Mouse (Mus musculus) megakaryocyte, embryonic 14.5 days (primary cell): ENCODE measurements around the gene Nrl. TPM values are rescaled to one million over a fixed set of nuclear protein-coding genes. Genes with fewer than 3 reads are reported as not detected.

Experiments
- H3K27me3 ChIP-seq: replicated peaks from 2 replicates; pipeline ENCODE3; 2012; ENCODE audit warnings: inconsistent platforms
- H3K36me3 ChIP-seq: replicated peaks from 2 replicates; pipeline ENCODE3; 2012; ENCODE audit warnings: low read length, inconsistent platforms, mixed read lengths
- H3K4me1 ChIP-seq: 2 replicates; pipeline ENCODE4 v1.6.1; 2012; ENCODE audit warnings: inconsistent platforms
- H3K4me3 ChIP-seq: replicated peaks from 2 replicates; pipeline ENCODE3; 2012; ENCODE audit warnings: moderate library complexity, mild to moderate bottlenecking, inconsistent platforms
- H3K9me3 ChIP-seq: 2 replicates; pipeline ENCODE4 v1.6.1; 2012; ENCODE audit warnings: inconsistent platforms
- FLI1 ChIP-seq: IDR thresholded peaks from 2 replicates; pipeline ENCODE4 v1.6.1; 2012; ENCODE audit warnings: low read length, inconsistent platforms, mixed read lengths
- GATA1 ChIP-seq: IDR thresholded peaks from 3 replicates; pipeline ENCODE4 v1.6.1; 2012; ENCODE audit warnings: mixed read lengths, low read length, inconsistent platforms, borderline replicate concordance
- polyA plus RNA-seq: library from polyadenylated mRNA; stranded (reverse); fragments of >175 nt; gene quantifications from 2 replicates; pipeline ENCODE4 v1.2.3, GENCODE M21; 2012; ENCODE audit warnings: low replicate concordance; ENCODE audit not compliant: insufficient read depth

Nrl gene
- polyA plus RNA-seq, 1 experiment: not detected

DNA sequence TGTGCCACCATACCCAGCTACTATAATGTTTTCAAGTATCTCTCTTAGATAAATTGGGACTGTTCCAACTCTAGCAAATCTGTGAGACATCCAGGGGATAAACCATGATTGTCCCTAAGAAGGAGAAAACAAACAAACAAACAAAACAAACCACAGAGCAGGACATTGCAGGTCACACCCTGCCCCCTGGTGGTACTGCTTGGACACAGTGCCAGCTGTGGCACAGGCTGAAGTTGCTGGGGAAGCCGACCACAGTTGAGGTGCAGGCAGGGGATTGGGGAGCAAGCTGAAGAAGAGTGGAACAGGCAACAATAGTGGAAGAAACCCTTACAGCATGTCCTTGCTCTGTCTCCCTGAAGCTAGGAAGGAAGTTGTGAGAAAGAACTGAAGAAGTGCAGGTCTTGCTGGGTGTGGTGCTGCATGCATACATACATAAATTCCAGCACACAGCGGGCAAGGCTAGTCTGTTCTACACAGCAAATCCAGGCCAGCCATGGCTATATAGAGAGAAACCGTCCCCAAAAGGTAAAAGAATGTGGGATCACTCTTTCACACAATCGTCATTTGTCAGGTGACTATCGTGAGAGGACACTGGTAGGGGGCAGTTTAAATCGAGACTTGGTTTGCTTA, 11.4 kb upstream of the Nrl start:
- TF ChIP-seq FLI1 (no peak), GATA1 (no peak)
- H3K36me3 ChIP-seq: no peaks in the 10 kb centered on the region
- H3K4me3 ChIP-seq: peak overlapping the region; percentile 21
- H3K9me3 ChIP-seq: no peaks in the 10 kb centered on the region
- peaks cover 35% of the 10 kb centered on the region for H3K4me1 ChIP-seq
- peaks cover 17% of the 10 kb centered on the region for H3K27me3 ChIP-seq

DNA sequence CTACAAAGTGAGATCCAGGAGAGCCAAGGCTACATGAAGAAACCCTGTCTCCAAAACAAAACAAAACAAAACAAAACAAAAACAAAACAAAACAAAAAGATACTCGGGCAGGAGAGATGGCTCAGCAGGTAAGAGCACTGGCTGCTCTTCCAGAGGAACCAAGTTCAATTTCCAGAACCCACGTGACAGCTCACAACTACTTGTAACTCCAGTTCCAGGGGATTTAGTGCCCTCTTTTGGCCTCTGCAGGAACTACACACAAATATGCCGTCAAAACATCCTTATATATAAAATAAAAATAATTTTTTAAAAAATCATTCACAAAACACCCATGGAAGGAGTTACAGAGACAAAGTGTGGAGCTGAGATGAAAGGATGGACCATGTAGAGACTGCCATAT, 3.2 kb upstream of the Nrl start:
- Histone ChIP-seq H3K36me3 (no peaks in the 10 kb centered on the region), H3K27me3 (peaks cover 54% of the 10 kb centered on the region), H3K4me3 (no peak overlapping the region), H3K9me3 (no peaks in the 10 kb centered on the region), H3K4me1 (peaks cover 13% of the 10 kb centered on the region)
- no peak for TF ChIP-seq FLI1
- no peak for TF ChIP-seq GATA1

GRCm38 (mm10) chr14:55526674-55527073, 1.9 kb upstream of the Nrl start:
- Histone ChIP-seq H3K27me3 (peaks cover 60% of the 10 kb centered on the region), H3K36me3 (no peaks in the 10 kb centered on the region), H3K4me1 (peaks cover 12% of the 10 kb centered on the region), H3K9me3 (no peaks in the 10 kb centered on the region), H3K4me3 (no peak overlapping the region)
- no peak for TF ChIP-seq GATA1
- no peak for TF ChIP-seq FLI1

DNA sequence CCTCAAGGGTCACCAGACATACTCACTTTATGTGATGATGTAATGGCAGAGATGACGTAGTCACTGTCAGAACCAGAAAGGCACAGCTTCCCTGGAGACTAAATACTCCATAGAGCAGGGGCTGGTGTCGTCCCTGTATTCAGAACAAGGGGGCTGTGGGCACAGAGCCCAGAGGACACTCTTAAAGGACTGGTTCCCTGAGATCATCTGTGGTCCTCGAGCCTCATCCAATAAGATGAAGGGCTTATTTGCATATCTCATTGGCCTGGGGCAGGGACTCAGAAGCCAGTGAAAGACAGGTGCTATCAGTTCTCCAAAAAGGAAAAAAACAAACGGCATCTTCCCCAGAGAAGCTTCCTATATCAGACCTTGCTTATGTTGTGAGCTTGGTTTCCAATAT, 719 bp downstream of the Nrl start:
- no peaks in the 10 kb centered on the region for H3K36me3 ChIP-seq
- TF ChIP-seq GATA1 (no peak), FLI1 (no peak)
- peaks cover 72% of the 10 kb centered on the region for H3K27me3 ChIP-seq
- peaks cover 15% of the 10 kb centered on the region for H3K4me1 ChIP-seq
- H3K4me3 ChIP-seq: no peak overlapping the region
- H3K9me3 ChIP-seq: no peaks in the 10 kb centered on the region

GRCm38 (mm10) chr14:55520451-55521361, 4.1 kb downstream of the Nrl start:
- peak overlapping the region; percentile 80 for H3K4me3 ChIP-seq
- H3K9me3 ChIP-seq: no peaks in the 10 kb centered on the region
- H3K27me3 ChIP-seq: peaks cover 96% of the 10 kb centered on the region
- H3K36me3 ChIP-seq: no peaks in the 10 kb centered on the region
- no peak for TF ChIP-seq FLI1
- TF ChIP-seq GATA1: no peak
- H3K4me1 ChIP-seq: peaks cover 11% of the 10 kb centered on the region

DNA sequence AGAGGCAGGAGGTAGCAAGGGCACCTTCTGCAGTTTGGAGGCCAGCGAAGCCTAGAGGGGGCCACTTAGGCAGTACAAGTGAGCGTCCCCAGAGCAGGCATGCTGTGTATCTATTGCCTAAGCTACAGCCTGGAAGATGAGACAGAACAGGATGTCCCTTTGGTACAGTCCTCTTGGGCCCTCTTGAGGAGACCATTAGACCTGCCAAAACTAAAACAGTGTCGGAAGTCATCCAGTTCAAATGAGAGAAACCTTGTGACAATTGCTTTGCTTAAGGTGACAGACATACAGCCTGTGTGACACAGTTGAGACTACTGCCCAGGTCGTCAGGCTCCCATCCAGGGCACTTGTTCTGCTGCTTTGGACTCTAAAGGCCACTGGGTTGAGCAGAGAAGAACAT, 5.2 kb downstream of the Nrl start:
- Histone ChIP-seq H3K27me3 (peaks cover 95% of the 10 kb centered on the region), H3K4me1 (peaks cover 11% of the 10 kb centered on the region), H3K4me3 (no peak overlapping the region), H3K9me3 (no peaks in the 10 kb centered on the region), H3K36me3 (no peaks in the 10 kb centered on the region)
- TF ChIP-seq GATA1 (no peak), FLI1 (no peak)

DNA sequence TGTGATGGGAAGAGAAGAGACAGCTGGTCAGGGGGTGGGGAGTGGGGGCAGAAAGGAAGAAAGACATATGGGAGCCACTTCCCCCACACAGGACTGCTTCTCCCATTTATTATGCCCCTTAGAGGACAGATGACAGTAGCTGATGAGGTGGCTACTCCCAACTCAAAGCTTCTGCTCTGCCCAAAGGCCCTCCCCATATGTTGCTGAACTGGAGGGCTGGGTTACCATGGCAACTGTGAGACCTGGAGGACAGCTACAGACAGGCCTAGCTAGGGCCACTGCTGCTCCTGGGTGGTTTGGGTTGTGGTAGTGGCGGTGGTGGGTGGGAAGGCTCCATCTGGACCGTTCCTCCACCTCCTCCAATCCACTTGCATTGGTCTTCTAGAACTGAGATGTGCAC, 5.9 kb downstream of the Nrl start:
- Histone ChIP-seq H3K4me3 (no peak overlapping the region), H3K36me3 (no peaks in the 10 kb centered on the region), H3K27me3 (peaks cover 94% of the 10 kb centered on the region), H3K9me3 (no peaks in the 10 kb centered on the region), H3K4me1 (peaks cover 14% of the 10 kb centered on the region)
- TF ChIP-seq FLI1 (no peak), GATA1 (no peak)

DNA sequence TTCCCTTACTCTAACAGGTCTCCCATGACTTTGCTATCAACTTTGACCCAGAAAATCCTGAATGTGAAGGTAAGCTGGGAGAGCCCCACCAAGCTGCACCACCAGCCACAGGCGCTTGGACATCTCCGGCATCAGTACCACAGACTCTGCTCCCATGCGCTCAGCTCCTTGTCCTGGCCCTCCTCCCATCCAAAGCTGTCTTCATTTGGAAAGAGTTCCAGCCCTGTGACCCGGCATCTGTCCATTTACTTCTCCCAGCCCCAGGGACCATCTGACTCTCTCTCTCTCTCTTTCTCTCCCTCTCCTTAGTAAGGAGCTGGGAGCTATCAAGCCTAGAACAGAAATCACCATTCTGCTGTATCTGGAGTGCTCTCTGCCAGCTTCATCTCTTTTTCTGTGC, 8.9 kb downstream of the Nrl start:
- Histone ChIP-seq H3K9me3 (no peaks in the 10 kb centered on the region), H3K27me3 (peaks cover 95% of the 10 kb centered on the region), H3K36me3 (no peaks in the 10 kb centered on the region), H3K4me1 (peaks cover 16% of the 10 kb centered on the region), H3K4me3 (no peak overlapping the region)
- no peak for TF ChIP-seq FLI1
- TF ChIP-seq GATA1: no peak

DNA sequence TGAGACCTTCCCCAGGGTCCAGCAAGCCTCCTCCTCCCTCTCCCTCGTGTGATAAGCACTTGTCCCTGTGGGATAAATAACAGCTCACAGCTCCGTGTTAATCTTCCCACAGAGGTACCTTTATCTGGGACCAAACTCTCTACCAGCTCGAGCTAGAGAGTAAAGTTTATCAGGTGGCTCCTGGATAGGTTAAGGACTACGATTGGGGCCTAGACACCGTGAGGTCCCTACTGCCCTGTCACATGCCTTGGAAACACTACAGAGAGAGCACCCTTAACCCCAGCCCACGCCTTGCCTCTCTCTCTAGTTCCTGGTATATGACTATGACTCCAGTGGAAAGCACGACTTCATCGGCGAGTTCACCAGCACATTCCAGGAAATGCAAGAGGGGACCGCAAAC, 10.9 kb downstream of the Nrl start:
- H3K4me1 ChIP-seq: peaks cover 10% of the 10 kb centered on the region
- H3K4me3 ChIP-seq: no peak overlapping the region
- no peaks in the 10 kb centered on the region for H3K36me3 ChIP-seq
- TF ChIP-seq GATA1: no peak
- TF ChIP-seq FLI1: no peak
- no peaks in the 10 kb centered on the region for H3K9me3 ChIP-seq
- H3K27me3 ChIP-seq: peaks cover 95% of the 10 kb centered on the region

DNA sequence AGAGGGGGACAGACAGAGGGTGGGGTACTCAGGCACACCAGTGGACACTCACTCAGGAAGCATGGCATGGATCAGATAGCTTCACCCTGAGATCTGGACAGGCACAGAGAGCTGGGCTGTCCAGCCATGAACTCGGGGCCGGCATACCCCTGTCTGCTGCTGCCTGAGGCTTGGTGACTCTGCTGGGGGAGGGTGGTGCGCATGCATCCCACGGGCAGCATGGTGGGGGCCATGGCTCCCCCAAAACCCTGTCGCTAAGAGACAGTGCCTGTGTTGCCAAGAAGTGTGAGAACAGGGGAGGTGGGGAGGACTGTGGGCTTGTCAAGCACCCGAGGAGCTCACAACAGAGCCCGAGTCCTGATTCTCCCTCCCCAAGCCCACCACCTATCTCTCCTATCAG, 13.7 kb downstream of the Nrl start:
- H3K36me3 ChIP-seq: no peaks in the 10 kb centered on the region
- peaks cover 93% of the 10 kb centered on the region for H3K27me3 ChIP-seq
- H3K4me1 ChIP-seq: peaks cover 10% of the 10 kb centered on the region
- H3K9me3 ChIP-seq: no peaks in the 10 kb centered on the region
- TF ChIP-seq GATA1: no peak
- TF ChIP-seq FLI1: no peak
- no peak overlapping the region for H3K4me3 ChIP-seq
